Mouse (Mus musculus): ENCODE data around the gene Gm17581.

DNA sequence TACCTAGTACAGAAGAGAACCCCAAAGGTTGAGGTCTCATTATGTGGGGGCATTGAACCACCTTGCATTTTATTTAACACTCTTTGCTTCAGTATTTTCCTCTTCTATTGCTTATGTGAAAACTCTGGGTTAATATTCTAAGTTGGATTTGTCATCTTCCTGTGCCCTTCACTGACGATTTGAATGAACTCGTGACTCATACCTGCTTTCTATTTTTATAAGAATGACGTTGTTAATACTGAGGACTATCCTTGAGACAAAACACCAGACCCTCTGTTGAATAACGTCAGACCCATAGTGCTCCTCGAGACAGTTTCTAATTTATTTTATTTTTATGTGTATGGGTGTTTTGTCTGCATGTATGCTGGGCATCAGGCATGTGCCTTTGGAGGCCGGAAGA is 1.3 kb upstream of the Gm17581 start:
- TF ChIP-seq POLR2A (IDR thresholded peaks at IDR 0.05; ENCODE audit: low read depth, low read length) (no peak), CTCF (IDR thresholded peaks at IDR 0.05; ENCODE audit: borderline replicate concordance, insufficient read depth, low read length) (no peak)
